Mouse (Mus musculus) stomach, embryonic 16.5 days (tissue): Measurements from ENCODE around the gene Faim2. TPM values are rescaled to one million over a fixed set of nuclear protein-coding genes. Genes with fewer than 3 reads are reported as not detected.

Experiments
- ATAC-seq: fragments of 200-750 bp; cut with Nextera tagmentation; 2 replicates; pipeline ENCODE4 v1.8.0; 2017; ENCODE audit warnings: moderate number of reproducible peaks, moderate TSS enrichment; ENCODE audit not compliant: insufficient read depth, low FRiP score
- H3K27ac ChIP-seq: fragments of 300-500 bp; sonication (generic); 2 replicates; pipeline ENCODE4 v1.5.1; 2014; ENCODE audit warnings: low read length
- H3K27me3 ChIP-seq: fragments of 300-500 bp; sonication (generic); 2 replicates; pipeline ENCODE4 v1.6.1; 2014; ENCODE audit warnings: low read length, control low read depth, mixed read lengths; ENCODE audit not compliant: control insufficient read depth, insufficient read depth
- H3K36me3 ChIP-seq: fragments of 300-500 bp; sonication (generic); 2 replicates; pipeline ENCODE4 v1.6.1; 2014; ENCODE audit warnings: low read length; ENCODE audit not compliant: control insufficient read depth, insufficient read depth
- H3K4me1 ChIP-seq: fragments of 300-500 bp; sonication (generic); 2 replicates; pipeline ENCODE4 v1.6.1; 2014; ENCODE audit warnings: low read length, control low read depth, mixed read lengths; ENCODE audit not compliant: control insufficient read depth, insufficient read depth
- H3K4me2 ChIP-seq: fragments of 300-500 bp; sonication (generic); 2 replicates; pipeline ENCODE4 v1.6.1; 2014; ENCODE audit warnings: low read depth, low read length, mixed read lengths
- H3K4me3 ChIP-seq: fragments of 300-500 bp; sonication (generic); replicated peaks from 2 replicates; pipeline ENCODE4 v1.5.1; 2014; ENCODE audit warnings: mild to moderate bottlenecking, low read length
- H3K9ac ChIP-seq: fragments of 300-500 bp; sonication (generic); 2 replicates; pipeline ENCODE4 v1.6.1; 2014; ENCODE audit warnings: low read length
- H3K9me3 ChIP-seq: fragments of 300-500 bp; sonication (generic); replicated peaks from 2 replicates; pipeline ENCODE4 v1.6.1; 2016; ENCODE audit warnings: low read length, control low read depth; ENCODE audit not compliant: control insufficient read depth
- WGBS: fragments of 180-500 bp; shearing (Covaris S2); extraction: QIAGEN DNeasy Blood & Tissue Kit; methylation state at CpG from one replicate; pipeline ENCODE4 v1.1.7; 2014; 5-methylcytosine and 5-hydroxymethylcytosine counted together
- polyA plus RNA-seq: library from polyadenylated mRNA; unstranded; fragments of >200 nt; fragmentation: Nextera tagmentation; extraction: Ambion mirVana; gene quantifications from 2 replicates; pipeline ENCODE4 v1.2.1, GENCODE M21; 2015

The Faim2 gene
- 0.57 and 0.74 TPM in 2 replicates for polyA plus RNA-seq

DNA sequence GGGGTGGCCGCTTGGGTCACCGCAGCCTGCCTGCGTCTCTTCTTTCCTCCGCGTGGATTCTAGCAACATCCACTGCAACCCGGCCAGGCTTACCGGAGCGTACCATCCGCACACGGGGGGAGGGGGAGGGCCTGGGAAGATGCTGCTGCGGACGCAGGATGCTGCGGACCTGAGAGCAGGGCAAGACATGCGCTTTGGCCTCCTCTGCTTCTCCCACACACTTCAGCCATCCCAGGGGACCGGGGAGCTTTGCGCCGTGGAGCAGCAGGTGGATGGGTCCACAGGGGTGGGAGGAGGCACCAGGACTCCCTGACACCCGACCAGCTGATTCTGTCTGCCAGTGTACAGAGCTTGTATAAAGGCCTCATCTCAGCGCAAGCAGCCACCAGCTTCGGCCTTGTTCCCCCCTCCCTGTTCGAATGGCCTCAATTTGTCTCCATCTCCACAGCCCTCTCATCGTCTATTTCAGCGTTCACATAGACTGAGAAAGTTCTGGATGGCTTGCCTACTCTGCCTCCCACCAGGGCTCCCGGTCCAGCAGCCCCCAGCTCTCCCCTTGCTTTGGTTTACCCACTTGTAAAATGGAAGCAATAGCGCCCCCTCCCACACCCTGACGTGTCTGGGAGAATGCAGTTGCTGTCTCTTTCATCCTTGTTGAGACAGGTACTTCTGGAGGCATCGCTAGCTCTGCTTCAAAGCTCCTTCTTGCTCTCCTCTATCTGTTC lies at the start of gene Faim2:
Gene Faim2, minus strand, starts transcription at position 537 of the 725 bp plus-strand sequence.
- Histone ChIP-seq H3K4me3 (no peak within 1 kb of the TSS), H3K4me1 (no peaks in the 10 kb centered on the region), H3K27ac (no peak within 1 kb of the TSS), H3K36me3 (no peaks in the 10 kb centered on the region), H3K9ac (no peak within 1 kb of the TSS), H3K9me3 (no peaks in the 10 kb centered on the region), H3K4me2 (no peak within 1 kb of the TSS), H3K27me3 (peaks cover 25% of the 10 kb centered on the region)
- no peak for ATAC-seq
- WGBS, result 25% methylated on average over 26 of the region's 27 CpGs

DNA sequence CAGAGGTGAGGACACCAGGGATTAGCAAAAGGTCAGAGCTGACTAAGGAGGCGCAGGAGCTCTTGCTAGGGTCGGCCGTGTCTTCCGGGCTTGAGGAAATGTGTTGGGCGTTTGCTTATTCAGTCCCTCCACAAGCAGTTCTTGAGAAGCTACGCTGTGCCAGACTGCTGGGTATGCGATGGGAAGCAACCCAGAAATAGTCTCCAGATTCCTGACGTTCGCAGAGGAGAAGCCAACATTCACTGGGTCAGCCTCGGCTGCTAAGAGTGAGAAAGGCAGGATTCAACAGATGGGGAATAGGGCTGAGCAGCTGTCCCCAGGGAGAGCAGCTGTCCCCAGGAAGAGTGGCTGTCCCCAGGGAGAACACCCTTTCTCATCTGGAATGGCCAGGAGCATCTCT lies 41.2 kb upstream of the Faim2 start:
- WGBS, result 74% methylated on average over 10 of the region's 10 CpGs
- no peaks in the 10 kb centered on the region for H3K9me3 ChIP-seq
- H3K27ac ChIP-seq, result no peak overlapping the region
- H3K4me3 ChIP-seq, result no peak overlapping the region
- H3K9ac ChIP-seq, result no peak overlapping the region
- H3K4me2 ChIP-seq, result no peak overlapping the region
- no peaks in the 10 kb centered on the region for H3K36me3 ChIP-seq
- H3K4me1 ChIP-seq, result no peaks in the 10 kb centered on the region
- H3K27me3 ChIP-seq, result no peaks in the 10 kb centered on the region
- ATAC-seq, result no peak

DNA sequence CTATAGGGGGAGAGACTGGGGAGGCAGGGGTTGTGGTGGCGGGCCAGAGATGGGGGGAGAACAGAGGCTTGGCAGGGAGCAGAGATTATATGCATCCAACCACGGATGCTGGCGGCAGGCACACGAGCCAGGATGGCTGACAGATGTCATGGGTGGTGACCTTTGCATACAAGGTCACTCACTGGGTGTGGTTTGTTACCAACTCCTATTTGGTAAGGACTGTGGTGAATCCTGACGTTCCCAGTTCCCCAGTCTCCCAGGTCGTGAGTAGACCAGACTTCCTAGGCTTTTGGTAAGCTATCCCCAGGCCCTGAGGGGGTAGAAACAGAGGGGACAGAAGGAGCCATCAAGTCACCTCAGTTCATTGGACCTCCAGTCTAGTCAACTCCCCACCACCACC lies 40.7 kb upstream of the Faim2 start:
- H3K4me3 ChIP-seq, result no peak overlapping the region
- H3K9ac ChIP-seq, result no peak overlapping the region
- no peak overlapping the region for H3K4me2 ChIP-seq
- H3K27ac ChIP-seq, result no peak overlapping the region
- no peaks in the 10 kb centered on the region for H3K36me3 ChIP-seq
- H3K9me3 ChIP-seq, result no peaks in the 10 kb centered on the region
- no peaks in the 10 kb centered on the region for H3K27me3 ChIP-seq
- no peak for ATAC-seq
- no peaks in the 10 kb centered on the region for H3K4me1 ChIP-seq
- 58% methylated on average over 6 of the region's 6 CpGs for WGBS

DNA sequence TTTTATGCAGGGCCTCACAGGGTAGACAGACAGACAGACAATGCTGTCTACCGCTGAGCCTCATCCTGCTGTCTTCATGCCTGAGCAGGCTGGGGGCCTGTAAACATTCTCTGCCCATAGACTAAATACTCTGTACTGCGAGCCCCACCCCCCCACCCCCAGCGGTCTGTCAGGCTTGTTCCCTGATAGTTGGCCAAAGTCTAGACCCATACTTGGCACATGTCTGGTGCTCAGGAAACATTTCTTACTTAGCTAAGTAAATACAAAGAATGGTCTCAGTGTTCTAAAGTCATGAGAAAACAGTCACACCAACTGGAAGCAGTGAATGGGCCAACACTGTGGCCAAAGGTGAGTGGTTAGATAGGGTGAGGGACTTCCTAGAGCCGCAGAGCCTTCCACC lies 39.4 kb upstream of the Faim2 start:
- Histone ChIP-seq H3K9me3 (no peaks in the 10 kb centered on the region), H3K27ac (no peak overlapping the region), H3K9ac (no peak overlapping the region), H3K4me2 (no peak overlapping the region), H3K36me3 (no peaks in the 10 kb centered on the region), H3K4me1 (no peaks in the 10 kb centered on the region), H3K4me3 (no peak overlapping the region), H3K27me3 (no peaks in the 10 kb centered on the region)
- ATAC-seq, result no peak
- 72% methylated on average over 4 of the region's 4 CpGs for WGBS

DNA sequence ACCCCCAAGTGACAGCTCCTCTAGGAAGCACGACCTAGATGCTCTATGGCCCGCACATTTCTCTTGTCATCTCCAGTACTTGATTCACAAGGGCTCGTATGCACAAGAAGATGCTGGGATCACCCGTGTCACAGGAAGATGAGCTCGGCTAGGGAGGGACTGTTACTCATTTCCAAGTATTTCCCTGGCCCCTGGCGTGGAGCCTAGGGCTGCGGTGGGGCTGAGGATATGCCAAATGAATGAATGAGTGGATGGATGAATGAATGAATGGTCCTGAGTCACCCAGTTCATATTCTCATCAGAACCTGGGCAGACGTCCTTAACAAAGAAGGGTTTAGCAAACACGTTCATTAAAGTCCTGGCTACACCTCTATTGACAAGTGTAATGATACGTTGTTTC lies 32.3 kb upstream of the Faim2 start:
- Histone ChIP-seq H3K4me3 (no peak overlapping the region), H3K4me2 (no peak overlapping the region), H3K4me1 (no peaks in the 10 kb centered on the region), H3K27ac (no peak overlapping the region), H3K36me3 (no peaks in the 10 kb centered on the region), H3K9me3 (no peaks in the 10 kb centered on the region), H3K9ac (no peak overlapping the region), H3K27me3 (no peaks in the 10 kb centered on the region)
- no peak for ATAC-seq
- WGBS, result 66% methylated on average over 10 of the region's 10 CpGs

DNA sequence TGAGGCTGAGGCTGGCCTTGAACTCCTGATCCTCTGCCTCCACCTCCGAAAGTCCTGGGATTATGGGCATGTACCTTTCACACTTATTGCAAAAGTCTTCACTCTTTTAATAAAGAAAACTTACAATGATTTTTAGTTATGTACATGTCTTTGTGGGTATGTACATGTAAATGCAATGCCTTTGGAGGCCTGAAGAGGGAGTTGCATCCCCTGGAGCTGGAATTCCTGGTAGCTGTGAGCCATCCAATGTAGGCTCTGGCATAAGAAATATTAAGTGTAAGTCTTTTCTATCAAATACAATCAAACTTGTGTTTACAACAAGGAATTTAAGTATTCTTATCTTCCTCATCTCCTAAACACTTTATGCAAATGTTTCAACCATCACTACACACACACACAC lies 31.0 kb upstream of the Faim2 start:
- ATAC-seq, result no peak
- H3K4me3 ChIP-seq, result no peak overlapping the region
- no peaks in the 10 kb centered on the region for H3K9me3 ChIP-seq
- H3K27me3 ChIP-seq, result no peaks in the 10 kb centered on the region
- WGBS, result 96% methylated on average over 1 of the region's 1 CpGs
- H3K4me2 ChIP-seq, result no peak overlapping the region
- no peaks in the 10 kb centered on the region for H3K4me1 ChIP-seq
- H3K36me3 ChIP-seq, result no peaks in the 10 kb centered on the region
- H3K27ac ChIP-seq, result no peak overlapping the region
- no peak overlapping the region for H3K9ac ChIP-seq

DNA sequence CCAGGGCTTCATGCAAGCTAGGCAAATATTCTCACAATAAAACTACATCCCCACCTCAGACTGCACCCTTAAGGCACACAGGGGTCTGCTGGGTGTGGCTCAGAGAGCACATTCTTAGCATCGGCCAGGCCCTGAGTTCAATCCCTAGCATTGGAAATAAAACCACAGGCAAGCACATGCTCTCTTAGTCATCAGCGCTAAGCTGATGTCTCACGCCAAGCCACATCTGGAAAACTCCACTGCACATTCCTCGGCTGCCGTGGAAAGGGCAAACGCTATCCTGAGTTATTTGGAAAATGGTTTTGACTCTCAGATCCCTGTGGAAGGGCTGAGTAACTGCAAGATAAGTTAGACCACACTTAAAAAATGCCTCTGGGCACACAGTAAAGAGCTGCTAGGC lies 25.8 kb upstream of the Faim2 start:
- ATAC-seq, result no peak
- Histone ChIP-seq H3K4me2 (no peak overlapping the region), H3K27me3 (no peaks in the 10 kb centered on the region), H3K9me3 (no peaks in the 10 kb centered on the region), H3K4me1 (no peaks in the 10 kb centered on the region; the same call in 1 of the 2 replicates), H3K4me3 (no peak overlapping the region), H3K36me3 (no peaks in the 10 kb centered on the region), H3K27ac (no peak overlapping the region), H3K9ac (no peak overlapping the region)
- 32% methylated on average over 6 of the region's 6 CpGs for WGBS

DNA sequence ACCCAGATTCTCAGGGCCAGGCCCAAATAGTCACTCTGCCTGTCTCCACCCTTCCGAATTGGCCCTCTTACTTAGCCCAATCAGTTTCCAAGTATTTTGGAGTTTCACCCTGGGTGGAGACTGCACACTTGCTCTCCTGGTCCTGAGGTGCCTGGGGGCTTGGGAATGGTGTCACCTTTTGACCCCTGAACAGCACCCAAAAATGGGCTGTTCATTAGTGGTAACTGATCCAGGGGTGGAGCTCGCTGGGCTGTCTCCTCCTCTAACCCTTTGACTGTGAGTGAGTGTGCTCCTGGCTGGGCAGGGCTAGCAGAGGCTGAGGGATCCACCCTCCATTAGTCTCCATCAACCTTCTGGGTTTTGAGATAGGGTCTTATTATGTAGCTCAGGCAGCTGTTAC lies 21.9 kb upstream of the Faim2 start:
- H3K27ac ChIP-seq, result no peak overlapping the region
- WGBS, result 54% methylated on average over 2 of the region's 2 CpGs
- H3K4me2 ChIP-seq, result no peak overlapping the region
- peaks cover 3% of the 10 kb centered on the region; the same call in 1 of the 2 replicates for H3K27me3 ChIP-seq
- no peak for ATAC-seq
- H3K4me1 ChIP-seq, result no peaks in the 10 kb centered on the region; the same call in 1 of the 2 replicates
- no peak overlapping the region for H3K9ac ChIP-seq
- no peaks in the 10 kb centered on the region for H3K9me3 ChIP-seq
- no peak overlapping the region for H3K4me3 ChIP-seq
- no peaks in the 10 kb centered on the region for H3K36me3 ChIP-seq

DNA sequence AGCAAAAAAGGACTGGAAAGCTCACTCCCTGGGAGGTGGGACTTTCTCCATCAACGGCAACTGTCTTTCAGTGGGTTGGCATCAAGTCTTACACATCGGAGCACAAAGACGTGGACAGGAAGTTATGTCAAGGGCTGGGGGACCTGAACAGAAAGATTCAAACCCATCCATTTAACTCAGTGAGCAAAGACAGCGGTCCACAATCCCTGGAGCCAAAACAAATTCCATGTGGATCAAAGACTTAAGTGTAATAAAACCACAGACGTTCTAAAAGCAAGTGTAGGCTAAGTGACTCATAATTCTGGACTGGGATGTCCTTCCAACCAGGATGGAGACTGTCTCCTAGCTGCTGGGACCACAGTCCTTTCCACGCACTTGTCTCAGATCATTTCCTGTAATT lies 19.8 kb upstream of the Faim2 start:
- WGBS, result 68% methylated on average over 6 of the region's 6 CpGs
- H3K4me3 ChIP-seq, result no peak overlapping the region
- peaks cover 3% of the 10 kb centered on the region; the same call in 1 of the 2 replicates for H3K27me3 ChIP-seq
- no peaks in the 10 kb centered on the region for H3K9me3 ChIP-seq
- ATAC-seq, result no peak
- H3K27ac ChIP-seq, result no peak overlapping the region
- no peaks in the 10 kb centered on the region for H3K36me3 ChIP-seq
- H3K9ac ChIP-seq, result no peak overlapping the region
- no peaks in the 10 kb centered on the region for H3K4me1 ChIP-seq
- no peak overlapping the region for H3K4me2 ChIP-seq
